Mouse (Mus musculus) heart, embryonic 14.5 days (tissue): ENCODE measurements around the gene Isca2. TPM values are rescaled to one million over a fixed set of nuclear protein-coding genes. Genes with fewer than 3 reads are reported as not detected.

Experiments used
- ATAC-seq: fragments of 200-750 bp; cut with Nextera tagmentation; 2 replicates; pipeline ENCODE4 v1.8.0; 2017; ENCODE audit warnings: low read depth, moderate TSS enrichment; ENCODE audit not compliant: insufficient number of reproducible peaks, insufficient read depth, low FRiP score
- H3K27ac ChIP-seq, 2 experiments: fragments of 200-500 bp in 1 of 2; fragments of 300-500 bp in 1 of 2; sonication (generic) in 1 of 2; replicated peaks in 1 of 2; 2 replicates each; pipeline ENCODE4 v1.5.1; 2012 to 2014; ENCODE audit warnings: low read depth in 2 of 2, low read length in 2 of 2, control low read depth in 1 of 2, mild to moderate bottlenecking in 1 of 2, mixed read lengths in 1 of 2; ENCODE audit not compliant: control insufficient read depth in 1 of 2, insufficient read depth in 1 of 2
- H3K27me3 ChIP-seq: fragments of 300-500 bp; sonication (generic); 2 replicates; pipeline ENCODE4 v1.6.1; 2014; ENCODE audit warnings: mild to moderate bottlenecking, low read length, control low read depth; ENCODE audit not compliant: control insufficient read depth, insufficient read depth
- H3K36me3 ChIP-seq: fragments of 300-500 bp; sonication (generic); 2 replicates; pipeline ENCODE4 v1.6.1; 2014; ENCODE audit warnings: mild to moderate bottlenecking, control low read depth, low read length, mixed read lengths; ENCODE audit not compliant: control insufficient read depth, insufficient read depth
- H3K4me1 ChIP-seq, 2 experiments: fragments of 200-500 bp in 1 of 2; fragments of 300-500 bp in 1 of 2; sonication (generic) in 1 of 2; 2 replicates each; pipeline ENCODE4 v1.6.1; 2012 to 2014; ENCODE audit warnings: low read length in 2 of 2, control low read depth in 1 of 2, mixed read lengths in 1 of 2; ENCODE audit not compliant: control insufficient read depth in 2 of 2, insufficient read depth in 2 of 2
- H3K4me2 ChIP-seq: fragments of 300-500 bp; sonication (generic); 2 replicates; pipeline ENCODE4 v1.6.1; 2014; ENCODE audit warnings: mild to moderate bottlenecking, low read length
- H3K4me3 ChIP-seq, 2 experiments: fragments of 200-500 bp in 1 of 2; fragments of 300-500 bp in 1 of 2; sonication (generic) in 1 of 2; 2 replicates each; pipeline ENCODE4 v1.5.1; 2012 to 2014; ENCODE audit warnings: low read length in 2 of 2, mild to moderate bottlenecking in 2 of 2, control low read depth in 1 of 2, low read depth in 1 of 2, moderate library complexity in 1 of 2; ENCODE audit not compliant: control insufficient read depth in 1 of 2, insufficient read depth in 1 of 2
- H3K9ac ChIP-seq: fragments of 300-500 bp; sonication (generic); 2 replicates; pipeline ENCODE4 v1.6.1; 2014; ENCODE audit warnings: mild to moderate bottlenecking, low read length
- H3K9me3 ChIP-seq: fragments of 300-500 bp; sonication (generic); 2 replicates; pipeline ENCODE4 v1.6.1; 2016; ENCODE audit warnings: low read length, control low read depth; ENCODE audit not compliant: control insufficient read depth
- WGBS: fragments of 180-500 bp; shearing (Covaris S2); extraction: QIAGEN DNeasy Blood & Tissue Kit; methylation state at CpG from one replicate; pipeline ENCODE4 v1.1.7; 2014; 5-methylcytosine and 5-hydroxymethylcytosine counted together
- polyA plus RNA-seq: library from polyadenylated mRNA; unstranded; fragments of >200 nt; fragmentation: Nextera tagmentation; extraction: Ambion mirVana; gene quantifications from 2 replicates; pipeline ENCODE4 v1.2.1, GENCODE M21; 2014

Gene Isca2
- polyA plus RNA-seq, 1 experiment from 2014 or later = 164 TPM

DNA sequence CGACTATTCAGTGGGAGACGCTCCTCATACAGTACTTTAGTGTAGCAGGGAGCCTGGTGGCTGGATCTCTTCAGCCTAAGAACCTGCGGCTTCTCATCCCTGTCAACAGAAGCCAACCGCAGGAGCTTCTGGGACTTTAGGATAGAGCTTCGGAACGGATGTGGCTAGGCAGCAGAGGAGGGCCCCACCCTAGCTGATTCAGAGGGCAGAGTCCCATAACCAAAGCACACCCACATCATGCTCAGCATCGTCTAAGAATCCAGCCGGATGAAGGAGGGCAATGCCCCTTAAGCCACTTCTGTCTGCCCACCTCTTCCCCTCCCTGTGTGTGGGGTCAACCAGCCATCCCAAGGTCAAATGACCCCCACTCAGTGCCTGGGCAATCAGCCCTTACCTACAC is 21.6 kb downstream of the Isca2 start:
- Histone ChIP-seq H3K27me3 (peaks cover 100% of the 10 kb centered on the region), H3K27ac (no peak overlapping the region), H3K4me3 (no peak overlapping the region), H3K4me2 (no peak overlapping the region), H3K9ac (no peak overlapping the region), H3K9me3 (no peaks in the 10 kb centered on the region), H3K4me1 (no peaks in the 10 kb centered on the region), H3K36me3 (no peaks in the 10 kb centered on the region)
- 76% methylated on average over 8 of the region's 8 CpGs for WGBS
- no peak for ATAC-seq

DNA sequence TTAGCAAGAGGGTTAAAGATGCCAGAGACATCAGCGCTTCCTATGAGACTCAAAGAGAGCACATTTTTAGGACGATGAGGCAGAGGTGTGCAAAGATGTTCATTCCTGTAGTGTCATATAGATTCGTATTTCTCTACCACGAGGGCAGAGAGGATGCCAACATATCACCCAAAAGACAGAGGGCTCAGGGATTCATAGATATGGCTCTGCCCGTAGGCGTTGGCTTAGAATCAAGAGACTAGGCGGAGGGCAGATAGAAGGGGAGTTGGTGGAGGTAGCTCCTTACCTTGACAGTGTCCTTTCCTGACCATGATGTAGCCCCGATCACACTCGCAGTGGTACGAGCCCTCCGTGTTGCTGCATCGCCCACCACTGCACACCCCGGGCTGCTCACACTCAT is 26.0 kb downstream of the Isca2 start:
- 87% methylated on average over 13 of the region's 13 CpGs for WGBS
- H3K9me3 ChIP-seq = no peaks in the 10 kb centered on the region
- ATAC-seq = no peak
- H3K27ac ChIP-seq = no peak overlapping the region
- no peak overlapping the region for H3K4me2 ChIP-seq
- H3K27me3 ChIP-seq = peaks cover 90% of the 10 kb centered on the region
- H3K9ac ChIP-seq = no peak overlapping the region
- H3K4me3 ChIP-seq = no peak overlapping the region
- H3K36me3 ChIP-seq = no peaks in the 10 kb centered on the region
- H3K4me1 ChIP-seq = peaks cover 7 to 10% of the 10 kb centered on the region in 2 experiments; a peak in 2 of 4 replicates

DNA sequence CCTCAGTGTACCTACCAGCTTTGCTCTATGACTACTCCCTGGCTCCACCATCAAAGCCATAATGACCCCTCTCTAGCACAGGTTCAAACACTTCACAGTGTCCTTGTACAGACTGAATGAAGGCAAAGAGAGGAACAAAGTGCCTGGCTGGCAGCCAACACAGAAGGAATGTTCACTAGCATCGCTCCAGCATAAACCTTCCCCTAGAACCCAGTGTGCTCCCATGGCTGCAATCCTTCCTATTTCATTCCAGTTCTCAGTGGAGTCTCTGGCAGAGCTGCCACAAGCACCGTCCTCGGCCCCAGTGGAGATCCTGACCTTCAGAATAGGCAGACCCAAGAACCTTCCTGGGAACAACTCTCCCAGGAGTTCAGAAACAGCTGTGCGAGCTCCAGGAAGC is 27.4 kb downstream of the Isca2 start:
- no peaks in the 10 kb centered on the region for H3K36me3 ChIP-seq
- no peak overlapping the region for H3K4me2 ChIP-seq
- H3K4me1 ChIP-seq = peaks cover 12 to 15% of the 10 kb centered on the region in 2 experiments
- no peak overlapping the region for H3K4me3 ChIP-seq
- no peak overlapping the region for H3K9ac ChIP-seq
- no peaks in the 10 kb centered on the region for H3K9me3 ChIP-seq
- H3K27ac ChIP-seq = no peak overlapping the region
- WGBS = 29% methylated on average over 4 of the region's 4 CpGs
- ATAC-seq = 0 out of 2 replicates have a peak, but pooled peaks have one; percentile 17
- H3K27me3 ChIP-seq = peaks cover 89% of the 10 kb centered on the region

DNA sequence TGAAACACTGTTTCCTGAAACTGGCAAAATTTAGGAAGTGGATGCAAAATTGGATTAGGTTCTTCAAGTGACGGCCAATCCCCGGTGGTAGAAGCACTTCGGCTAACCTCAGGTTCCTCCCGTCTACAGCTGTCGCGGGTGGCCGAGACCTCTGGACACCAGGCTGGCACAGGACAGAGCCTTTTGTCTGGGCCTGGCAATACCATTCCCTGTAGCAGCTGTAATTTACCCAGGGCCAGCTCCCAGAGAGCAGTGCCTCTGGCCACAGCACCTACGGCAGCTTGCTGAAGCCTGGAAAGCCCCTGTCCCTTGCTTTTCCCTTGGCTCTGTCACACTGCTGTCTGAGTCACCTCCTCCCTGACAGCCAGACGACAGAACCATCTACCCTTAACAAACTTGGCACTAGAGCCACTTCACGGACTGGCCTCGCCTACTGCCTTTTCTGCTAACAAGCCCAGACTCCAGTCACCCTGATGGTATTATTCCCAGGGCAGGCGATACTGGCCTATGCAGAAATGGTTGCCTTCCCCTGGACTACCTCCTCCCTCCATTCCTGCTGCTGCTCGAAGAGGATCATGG is 28.6 kb downstream of the Isca2 start:
- H3K36me3 ChIP-seq = no peaks in the 10 kb centered on the region
- no peaks in the 10 kb centered on the region for H3K9me3 ChIP-seq
- H3K4me2 ChIP-seq = no peak overlapping the region
- H3K27me3 ChIP-seq = peaks cover 86% of the 10 kb centered on the region
- no peak overlapping the region for H3K9ac ChIP-seq
- peaks cover 18 to 19% of the 10 kb centered on the region in 2 experiments for H3K4me1 ChIP-seq
- no peak overlapping the region for H3K4me3 ChIP-seq
- H3K27ac ChIP-seq = no peak overlapping the region
- WGBS = 66% methylated on average over 13 of the region's 13 CpGs
- no peak for ATAC-seq

DNA sequence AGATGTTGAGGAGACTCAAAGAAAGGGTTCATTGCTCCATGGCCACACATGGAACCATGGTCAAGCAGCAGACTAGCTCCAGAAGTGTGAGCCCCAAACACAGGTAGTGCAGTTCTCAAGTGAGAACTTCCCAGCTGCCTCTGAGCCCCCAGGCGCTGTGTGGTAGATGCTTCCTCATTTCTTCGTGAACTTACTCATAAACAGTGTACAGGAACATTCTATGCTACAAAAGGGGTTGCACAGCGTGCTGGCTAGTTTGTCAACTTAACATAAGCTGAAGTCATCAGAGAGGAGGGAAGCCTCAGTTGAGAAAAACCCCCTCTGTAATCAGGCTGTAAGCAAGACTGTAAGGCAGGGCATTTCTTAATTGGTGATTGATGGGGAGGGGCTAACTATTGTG is 29.6 kb downstream of the Isca2 start:
- Histone ChIP-seq H3K36me3 (no peaks in the 10 kb centered on the region), H3K9ac (no peak overlapping the region), H3K27me3 (peaks cover 86% of the 10 kb centered on the region), H3K4me2 (no peak overlapping the region), H3K4me1 (peaks cover 18 to 19% of the 10 kb centered on the region in 2 experiments), H3K9me3 (no peaks in the 10 kb centered on the region), H3K4me3 (no peak overlapping the region), H3K27ac (no peak overlapping the region)
- ATAC-seq = no peak
- WGBS = 86% methylated on average over 3 of the region's 3 CpGs

DNA sequence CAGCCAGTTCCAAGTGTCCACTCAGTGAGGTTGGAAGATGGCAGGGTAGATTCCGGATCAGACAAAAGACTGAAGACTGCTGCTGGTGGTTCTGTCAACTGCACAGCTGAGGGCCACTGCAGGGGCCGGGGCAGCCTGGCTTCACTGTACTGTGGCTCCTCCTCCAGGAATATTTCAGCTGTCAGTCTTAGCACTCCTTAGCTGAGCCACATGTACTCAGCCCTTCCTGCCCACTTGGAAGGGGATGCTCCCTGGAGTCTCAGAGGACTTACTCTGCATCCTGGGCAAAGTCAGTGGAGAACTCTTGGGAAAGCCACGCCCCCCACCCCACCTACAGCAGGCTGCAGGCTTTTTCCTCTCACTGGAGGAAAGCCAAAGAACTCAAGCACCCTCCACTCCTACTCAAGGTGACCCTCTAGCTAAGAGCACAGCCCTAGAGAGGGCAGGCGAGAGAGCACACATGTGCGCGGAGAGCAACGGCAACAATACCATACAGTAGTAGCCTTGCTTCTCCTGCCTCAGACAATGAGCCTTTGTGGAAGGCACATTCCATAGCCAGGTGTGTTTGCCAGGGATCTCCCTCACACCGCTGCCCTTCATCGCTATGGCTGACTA is 32.3 kb downstream of the Isca2 start:
- no peaks in the 10 kb centered on the region for H3K9me3 ChIP-seq
- no peak overlapping the region for H3K4me3 ChIP-seq
- 37% methylated on average over 9 of the region's 9 CpGs for WGBS
- H3K4me1 ChIP-seq = peaks cover 16 to 19% of the 10 kb centered on the region in 2 experiments
- peak; percentile 74; the same call in 1 of the 2 replicates for ATAC-seq
- no peak overlapping the region for H3K27ac ChIP-seq
- no peaks in the 10 kb centered on the region for H3K36me3 ChIP-seq
- H3K4me2 ChIP-seq = no peak overlapping the region
- no peak overlapping the region for H3K9ac ChIP-seq
- H3K27me3 ChIP-seq = peaks cover 88% of the 10 kb centered on the region

DNA sequence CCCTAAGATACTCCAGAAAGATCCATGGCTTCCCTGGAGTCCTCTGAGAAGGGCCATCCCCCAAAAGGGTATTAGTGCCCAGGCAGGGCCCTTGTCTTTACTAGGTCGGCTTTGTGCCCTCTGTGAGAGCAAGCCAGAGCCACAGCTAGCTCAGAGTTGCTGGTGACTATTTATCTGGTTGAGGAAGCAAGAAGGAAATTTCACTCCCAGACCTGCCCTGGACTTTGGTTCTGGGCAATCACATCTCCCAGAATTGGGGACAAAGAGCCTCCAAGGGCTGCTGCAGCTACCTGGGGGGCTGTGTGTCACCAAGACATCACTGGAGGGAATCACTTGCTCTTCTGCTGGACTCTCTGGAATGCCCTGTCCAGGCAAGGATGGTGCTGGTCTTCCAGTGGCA is 33.0 kb downstream of the Isca2 start:
- H3K36me3 ChIP-seq = no peaks in the 10 kb centered on the region
- peaks cover 91% of the 10 kb centered on the region for H3K27me3 ChIP-seq
- H3K4me1 ChIP-seq = peaks cover 11 to 15% of the 10 kb centered on the region in 2 experiments
- no peak overlapping the region for H3K27ac ChIP-seq
- no peak overlapping the region for H3K4me2 ChIP-seq
- H3K4me3 ChIP-seq = no peak overlapping the region
- H3K9ac ChIP-seq = no peak overlapping the region
- H3K9me3 ChIP-seq = no peaks in the 10 kb centered on the region
- ATAC-seq = no peak
- WGBS = 74% methylated on average over 1 of the region's 1 CpGs

DNA sequence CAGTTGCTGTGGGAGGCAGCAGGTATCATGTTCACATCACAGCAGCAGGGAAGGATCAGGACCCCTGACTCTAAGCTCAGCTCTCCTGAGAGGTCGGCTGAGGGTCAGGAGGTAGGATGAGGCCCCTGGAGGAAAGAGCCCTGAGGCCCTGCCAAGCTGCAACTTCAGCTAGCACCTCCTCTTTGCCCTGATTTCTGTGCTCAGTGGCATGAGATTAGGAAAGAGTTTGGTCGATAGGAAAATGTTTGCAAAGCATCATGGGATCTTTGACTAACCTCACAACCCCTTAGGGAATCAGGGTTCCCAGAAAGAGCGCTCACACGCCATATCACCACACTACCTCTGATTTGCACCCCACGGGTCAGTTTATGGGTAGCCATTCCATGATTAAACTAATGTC is 33.7 kb downstream of the Isca2 start:
- Histone ChIP-seq H3K27me3 (peaks cover 95% of the 10 kb centered on the region), H3K9me3 (no peaks in the 10 kb centered on the region), H3K4me3 (no peak overlapping the region), H3K9ac (no peak overlapping the region), H3K4me1 (peaks cover 11% of the 10 kb centered on the region in 2 experiments), H3K27ac (no peak overlapping the region), H3K36me3 (no peaks in the 10 kb centered on the region), H3K4me2 (no peak overlapping the region)
- ATAC-seq = no peak
- 54% methylated on average over 5 of the region's 5 CpGs for WGBS
